Mouse (Mus musculus) lung, postnatal 0 days (tissue): ENCODE measurements around the gene Cipc.

ENCODE experiments used
- CTCF ChIP-seq: IDR thresholded peaks from 2 replicates; pipeline ENCODE4 v1.5.1; 2016; ENCODE audit warnings: antibody characterized with exemption, mild to moderate bottlenecking
- EP300 ChIP-seq: IDR thresholded peaks from 2 replicates; pipeline ENCODE4 v1.6.1; 2016; ENCODE audit warnings: antibody characterized with exemption, mild to moderate bottlenecking, control low read depth

DNA sequence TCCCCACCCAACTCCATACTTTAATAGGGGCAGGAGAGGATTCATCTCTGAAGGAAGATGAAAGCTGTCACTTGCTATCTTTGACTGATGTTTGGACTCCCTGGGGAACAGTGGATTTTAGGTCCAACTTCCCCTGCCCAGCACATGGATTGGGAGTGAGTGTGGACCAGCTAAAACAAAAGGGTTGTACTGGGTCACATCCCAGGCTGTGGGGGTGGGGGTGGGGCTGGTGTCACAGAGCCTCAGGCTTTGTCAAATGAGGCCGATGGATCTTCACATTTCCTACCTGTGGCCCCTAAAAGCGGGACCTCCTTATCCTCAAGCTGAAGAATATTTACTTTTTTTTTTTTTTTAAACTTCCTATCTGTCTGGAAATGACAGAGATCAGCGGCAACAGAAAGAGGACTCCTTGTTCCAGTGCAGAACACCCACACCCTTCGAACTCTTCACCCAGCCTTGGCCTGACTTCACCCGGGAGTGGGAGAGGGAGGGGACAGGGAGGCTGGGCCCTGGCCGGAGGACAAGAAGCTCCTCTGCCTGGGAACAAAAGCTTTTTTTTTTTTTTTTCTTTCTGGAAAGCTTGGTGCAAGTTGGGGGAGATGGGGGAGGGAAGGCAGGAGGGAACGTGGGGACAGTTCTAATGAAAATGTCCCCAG, 14.8 kb upstream of the Cipc start:
- TF ChIP-seq EP300 (peak; percentile 99), CTCF (no peak)
